Mouse (Mus musculus) heart, embryonic 15.5 days (tissue): ENCODE measurements around the gene Gle1. TPM values are rescaled to one million over a fixed set of nuclear protein-coding genes. Genes with fewer than 3 reads are reported as not detected.

ENCODE experiments used
- ATAC-seq: fragments of 200-750 bp; cut with Nextera tagmentation; replicated peaks from 2 replicates; pipeline ENCODE4 v1.8.0; 2017; ENCODE audit warnings: low read depth, moderate TSS enrichment; ENCODE audit not compliant: insufficient number of reproducible peaks, insufficient read depth, low FRiP score
- H3K27ac ChIP-seq: fragments of 300-500 bp; sonication (generic); 2 replicates; pipeline ENCODE4 v1.5.1; 2015; ENCODE audit warnings: mild to moderate bottlenecking, inconsistent platforms
- H3K27me3 ChIP-seq: fragments of 300-500 bp; sonication (generic); 2 replicates; pipeline ENCODE4 v1.6.1; 2015; ENCODE audit warnings: inconsistent platforms
- H3K36me3 ChIP-seq: fragments of 300-500 bp; sonication (generic); 2 replicates; pipeline ENCODE4 v1.6.1; 2015; ENCODE audit warnings: mild to moderate bottlenecking, inconsistent platforms
- H3K4me1 ChIP-seq: fragments of 300-500 bp; sonication (generic); replicated peaks from 2 replicates; pipeline ENCODE4 v1.6.1; 2015; ENCODE audit warnings: inconsistent platforms
- H3K4me2 ChIP-seq: fragments of 300-500 bp; sonication (generic); 2 replicates; pipeline ENCODE4 v1.6.1; 2015; ENCODE audit warnings: inconsistent platforms, mild to moderate bottlenecking, moderate library complexity
- H3K4me3 ChIP-seq: fragments of 300-500 bp; sonication (generic); 2 replicates; pipeline ENCODE4 v1.5.1; 2015; ENCODE audit warnings: mild to moderate bottlenecking, inconsistent platforms
- H3K9ac ChIP-seq: fragments of 300-500 bp; sonication (generic); 2 replicates; pipeline ENCODE4 v1.6.1; 2015; ENCODE audit warnings: mild to moderate bottlenecking, inconsistent platforms
- H3K9me3 ChIP-seq: fragments of 300-500 bp; sonication (generic); replicated peaks from 2 replicates; pipeline ENCODE4 v1.6.1; 2016; ENCODE audit warnings: inconsistent platforms
- WGBS: fragments of 180-500 bp; shearing (Covaris S2); methylation state at CpG from one replicate; pipeline ENCODE4 v1.1.7; 2015; ENCODE audit warnings: mixed read lengths; 5-methylcytosine and 5-hydroxymethylcytosine counted together
- polyA plus RNA-seq: library from polyadenylated mRNA; unstranded; fragments of >200 nt; fragmentation: Nextera tagmentation; extraction: Ambion mirVana; gene quantifications from 2 replicates; pipeline ENCODE4 v1.2.1, GENCODE M21; 2015

Gle1 gene
- polyA plus RNA-seq, 1 experiment from 2014 or later, result 34.2 TPM

- Histone ChIP-seq H3K9me3 (no peaks in the 10 kb centered on the region), H3K4me2 (peak overlapping the region; percentile 66), H3K27ac (peak overlapping the region; percentile 98), H3K27me3 (no peaks in the 10 kb centered on the region), H3K36me3 (peaks cover 3% of the 10 kb centered on the region; the same call in 1 of the 2 replicates), H3K4me3 (peak overlapping the region; percentile 84), H3K9ac (peak overlapping the region; percentile 65), H3K4me1 (peaks cover 47% of the 10 kb centered on the region)
- 14% methylated on average over 10 of the region's 10 CpGs for whole genome bisulfite sequencing
- ATAC-seq, result no peak
Measured at GRCm38 (mm10) chr2:29964354-29965249, 29.4 kb downstream of the Gle1 start.

- peak; percentile 98 for ATAC-seq
Measured at GRCm38 (mm10) chr2:29965250-29965843, 30.1 kb downstream of the Gle1 start, which contains the start of gene Sptan1. TSS of gene Sptan1 (plus strand) at chr2:29965560.

GRCm38 (mm10) chr2:29965906-29966305 is 30.7 kb downstream of the Gle1 start:
- H3K9ac ChIP-seq, result peak overlapping the region; percentile 96
- H3K27ac ChIP-seq, result peak overlapping the region; percentile 98
- ATAC-seq, result peak; percentile 40; the same call in 1 of the 2 replicates
- H3K4me1 ChIP-seq, result peaks cover 59% of the 10 kb centered on the region
- no peaks in the 10 kb centered on the region for H3K9me3 ChIP-seq
- under 1% methylated on average over 40 of the region's 41 CpGs for WGBS
- H3K4me2 ChIP-seq, result peak overlapping the region; percentile 66
- H3K4me3 ChIP-seq, result peak overlapping the region; percentile 84
- no peaks in the 10 kb centered on the region for H3K27me3 ChIP-seq
- peaks cover 9% of the 10 kb centered on the region; the same call in 1 of the 2 replicates for H3K36me3 ChIP-seq

More at GRCm38 (mm10) chr2:29965250-29965843, 30.1 kb downstream of the Gle1 start, which contains the start of gene Sptan1:
- H3K36me3 ChIP-seq, result peaks cover 8% of the 10 kb centered on the region; the same call in 1 of the 2 replicates
- H3K27ac ChIP-seq, result peak within 1 kb of the TSS; percentile 98
- peak within 1 kb of the TSS; percentile 96 for H3K9ac ChIP-seq
- no peaks in the 10 kb centered on the region for H3K9me3 ChIP-seq
- no peaks in the 10 kb centered on the region for H3K27me3 ChIP-seq
- H3K4me3 ChIP-seq, result peak within 1 kb of the TSS; percentile 84
- under 1% methylated on average over 78 of the region's 82 CpGs for WGBS
- H3K4me2 ChIP-seq, result peak within 1 kb of the TSS; percentile 66
- peaks cover 54% of the 10 kb centered on the region for H3K4me1 ChIP-seq

- peak overlapping the region; percentile 98 for H3K27ac ChIP-seq
- WGBS, result 53% methylated on average over 2 of the region's 2 CpGs
- H3K36me3 ChIP-seq, result peaks cover 9% of the 10 kb centered on the region; the same call in 1 of the 2 replicates
- peaks cover 63% of the 10 kb centered on the region for H3K4me1 ChIP-seq
- H3K9me3 ChIP-seq, result no peaks in the 10 kb centered on the region
- peak overlapping the region; percentile 84 for H3K4me3 ChIP-seq
- ATAC-seq, result no peak
- peak overlapping the region; percentile 96; the same call in 1 of the 2 replicates for H3K9ac ChIP-seq
- H3K4me2 ChIP-seq, result peak overlapping the region; percentile 66
- H3K27me3 ChIP-seq, result no peaks in the 10 kb centered on the region
Measured at GRCm38 (mm10) chr2:29966826-29967225, 31.6 kb downstream of the Gle1 start.

- H3K4me1 ChIP-seq, result peaks cover 70% of the 10 kb centered on the region
- peak overlapping the region; percentile 84 for H3K4me3 ChIP-seq
- peak overlapping the region; percentile 98 for H3K27ac ChIP-seq
- no peak for ATAC-seq
- no peaks in the 10 kb centered on the region for H3K27me3 ChIP-seq
- peak overlapping the region; percentile 15; the same call in 1 of the 2 replicates for H3K9ac ChIP-seq
- H3K4me2 ChIP-seq, result peak overlapping the region; percentile 66
- no peaks in the 10 kb centered on the region for H3K9me3 ChIP-seq
- WGBS, result 20% methylated on average over 5 of the region's 5 CpGs
- peaks cover 9% of the 10 kb centered on the region; the same call in 1 of the 2 replicates for H3K36me3 ChIP-seq
Measured at GRCm38 (mm10) chr2:29967768-29968167, 32.5 kb downstream of the Gle1 start.

GRCm38 (mm10) chr2:29968638-29969037 is 33.4 kb downstream of the Gle1 start:
- 28% methylated on average over 5 of the region's 5 CpGs for WGBS

GRCm38 (mm10) chr2:29971838-29972635 is 36.8 kb downstream of the Gle1 start:
- peak overlapping the region; percentile 19 for H3K4me2 ChIP-seq
- peak overlapping the region; percentile 80 for H3K27ac ChIP-seq
- H3K9ac ChIP-seq, result no peak overlapping the region
- H3K4me3 ChIP-seq, result no peak overlapping the region
- H3K36me3 ChIP-seq, result peaks cover 19% of the 10 kb centered on the region
- 33% methylated on average over 9 of the region's 9 CpGs for WGBS
- no peaks in the 10 kb centered on the region for H3K9me3 ChIP-seq
- 0 out of 2 replicates have a peak, but pooled peaks have one; percentile 65 for ATAC-seq
- H3K4me1 ChIP-seq, result peaks cover 61% of the 10 kb centered on the region
- no peaks in the 10 kb centered on the region for H3K27me3 ChIP-seq

More at GRCm38 (mm10) chr2:29968638-29969037, 33.4 kb downstream of the Gle1 start:
- no peak for ATAC-seq
- H3K4me3 ChIP-seq, result no peak overlapping the region
- H3K27me3 ChIP-seq, result no peaks in the 10 kb centered on the region
- H3K27ac ChIP-seq, result peak overlapping the region; percentile 98
- peak overlapping the region; percentile 66 for H3K4me2 ChIP-seq
- no peaks in the 10 kb centered on the region for H3K9me3 ChIP-seq
- peaks cover 9% of the 10 kb centered on the region; the same call in 1 of the 2 replicates for H3K36me3 ChIP-seq
- H3K9ac ChIP-seq, result no peak overlapping the region
- peaks cover 75% of the 10 kb centered on the region for H3K4me1 ChIP-seq

GRCm38 (mm10) chr2:29973525-29973924 is 38.3 kb downstream of the Gle1 start:
- peaks cover 26% of the 10 kb centered on the region for H3K36me3 ChIP-seq

GRCm38 (mm10) chr2:29977307-29977706 is 42.1 kb downstream of the Gle1 start:
- Histone ChIP-seq H3K4me1 (peaks cover 16% of the 10 kb centered on the region), H3K9ac (no peak overlapping the region), H3K27ac (no peak overlapping the region), H3K9me3 (no peaks in the 10 kb centered on the region), H3K4me3 (no peak overlapping the region), H3K27me3 (no peaks in the 10 kb centered on the region), H3K36me3 (peaks cover 52% of the 10 kb centered on the region), H3K4me2 (no peak overlapping the region)
- ATAC-seq, result no peak

More at GRCm38 (mm10) chr2:29973525-29973924, 38.3 kb downstream of the Gle1 start:
- Histone ChIP-seq H3K9ac (no peak overlapping the region), H3K4me3 (no peak overlapping the region), H3K27ac (no peak overlapping the region), H3K27me3 (no peaks in the 10 kb centered on the region), H3K4me1 (peaks cover 46% of the 10 kb centered on the region), H3K9me3 (no peaks in the 10 kb centered on the region), H3K4me2 (no peak overlapping the region)
- 26% methylated on average over 2 of the region's 2 CpGs for WGBS
- peak; percentile 47; the same call in 1 of the 2 replicates for ATAC-seq

- H3K4me3 ChIP-seq, result no peak overlapping the region
- WGBS, result 87% methylated on average over 1 of the region's 1 CpGs
- H3K36me3 ChIP-seq, result peaks cover 83% of the 10 kb centered on the region
- no peak overlapping the region for H3K9ac ChIP-seq
- H3K9me3 ChIP-seq, result no peaks in the 10 kb centered on the region
- H3K4me2 ChIP-seq, result no peak overlapping the region
- H3K27me3 ChIP-seq, result no peaks in the 10 kb centered on the region
- H3K27ac ChIP-seq, result no peak overlapping the region
- ATAC-seq, result no peak
- no peaks in the 10 kb centered on the region for H3K4me1 ChIP-seq
Measured at GRCm38 (mm10) chr2:29980661-29981060, 45.4 kb downstream of the Gle1 start.
